Mouse (Mus musculus) embryonic fibroblast, embryonic 13.5 days (primary cell): Measurements from ENCODE around the gene Ifngr2. TPM values are rescaled to one million over a fixed set of nuclear protein-coding genes. Genes with fewer than 3 reads are reported as not detected.

ENCODE experiments used
- H3K27ac ChIP-seq: 2 replicates; pipeline ENCODE4 v1.5.1; 2012; ENCODE audit warnings: low read length, control low read depth, inconsistent platforms; ENCODE audit not compliant: insufficient read depth
- H3K4me1 ChIP-seq: 2 replicates; pipeline ENCODE4 v1.6.1; 2011; ENCODE audit warnings: low read length; ENCODE audit not compliant: control insufficient read depth, insufficient read depth
- H3K4me3 ChIP-seq: 2 replicates; pipeline ENCODE4 v1.5.1; 2011; ENCODE audit warnings: mild to moderate bottlenecking, control low read depth, low read length; ENCODE audit not compliant: insufficient read depth
- CTCF ChIP-seq: IDR thresholded peaks from 2 replicates; pipeline ENCODE4 v1.5.1; 2011; ENCODE audit warnings: mild to moderate bottlenecking, control low read depth, low read length, moderate library complexity, borderline replicate concordance; ENCODE audit not compliant: insufficient read depth
- POLR2A ChIP-seq: IDR thresholded peaks from 2 replicates; pipeline ENCODE4 v1.6.1; 2011; ENCODE audit warnings: low read depth, mild to moderate bottlenecking, control low read depth, low read length, moderate library complexity
- polyA plus RNA-seq: library from polyadenylated mRNA; stranded (reverse); fragments of >200 nt; gene quantifications from 2 replicates; pipeline ENCODE4 v1.2.4, GENCODE M21; 2011; ENCODE audit warnings: low read depth; ENCODE audit not compliant: missing spikeins, insufficient read length

Gene Ifngr2
- polyA plus RNA-seq, 1 experiment: 85.7 TPM

GRCm38 (mm10) chr16:91587730-91588453 is 41.0 kb downstream of the Ifngr2 start:
- Histone ChIP-seq H3K4me3 (no peak overlapping the region), H3K4me1 (no peaks in the 10 kb centered on the region), H3K27ac (no peak overlapping the region)
- TF ChIP-seq POLR2A (no peak), CTCF (no peak)

GRCm38 (mm10) chr16:91588703-91589102 is 41.8 kb downstream of the Ifngr2 start:
- H3K27ac ChIP-seq: no peak overlapping the region
- no peak for TF ChIP-seq POLR2A
- TF ChIP-seq CTCF: no peak
- no peaks in the 10 kb centered on the region for H3K4me1 ChIP-seq
- H3K4me3 ChIP-seq: no peak overlapping the region

- no peak overlapping the region for H3K27ac ChIP-seq
- TF ChIP-seq POLR2A: no peak
- no peak for TF ChIP-seq CTCF
- no peak overlapping the region for H3K4me3 ChIP-seq
- no peaks in the 10 kb centered on the region for H3K4me1 ChIP-seq
Measured at GRCm38 (mm10) chr16:91592162-91592561, 45.3 kb downstream of the Ifngr2 start.

- H3K27ac ChIP-seq: no peak overlapping the region
- no peak overlapping the region for H3K4me3 ChIP-seq
- H3K4me1 ChIP-seq: no peaks in the 10 kb centered on the region
- TF ChIP-seq POLR2A: no peak
- TF ChIP-seq CTCF: no peak
Measured at GRCm38 (mm10) chr16:91593262-91593661, 46.4 kb downstream of the Ifngr2 start.

- TF ChIP-seq POLR2A: no peak
- TF ChIP-seq CTCF: no peak
- H3K27ac ChIP-seq: no peak overlapping the region
Measured at GRCm38 (mm10) chr16:91595076-91595475, 48.2 kb downstream of the Ifngr2 start.

GRCm38 (mm10) chr16:91596397-91596778 is 49.5 kb downstream of the Ifngr2 start:
- no peak overlapping the region for H3K27ac ChIP-seq
- peak overlapping the region; percentile 78 for H3K4me3 ChIP-seq
- TF ChIP-seq POLR2A (no peak), CTCF (no peak)

More at GRCm38 (mm10) chr16:91595076-91595475, 48.2 kb downstream of the Ifngr2 start:
- H3K4me3 ChIP-seq: no peak overlapping the region
- H3K4me1 ChIP-seq: no peaks in the 10 kb centered on the region

GRCm38 (mm10) chr16:91596779-91597671 is 50.2 kb downstream of the Ifngr2 start:
- no peaks in the 10 kb centered on the region for H3K4me1 ChIP-seq
- no peak overlapping the region for H3K27ac ChIP-seq
- TF ChIP-seq CTCF: no peak
- peak; percentile 73 for TF ChIP-seq POLR2A
- peak overlapping the region; percentile 78 for H3K4me3 ChIP-seq

More at GRCm38 (mm10) chr16:91596397-91596778, 49.5 kb downstream of the Ifngr2 start:
- H3K4me1 ChIP-seq: no peaks in the 10 kb centered on the region

- Histone ChIP-seq H3K4me3 (peak within 1 kb of the TSS; percentile 78), H3K27ac (no peak within 1 kb of the TSS), H3K4me1 (no peaks in the 10 kb centered on the region)
- TF ChIP-seq POLR2A (no peak), CTCF (no peak)
Measured at GRCm38 (mm10) chr16:91597672-91598010, 50.8 kb downstream of the Ifngr2 start, which contains the start of gene Tmem50b. Gene Tmem50b (minus strand): TSS chr16:91597800.

- Histone ChIP-seq H3K4me1 (no peaks in the 10 kb centered on the region), H3K4me3 (no peak overlapping the region), H3K27ac (no peak overlapping the region)
- TF ChIP-seq CTCF (no peak), POLR2A (no peak)
Measured at GRCm38 (mm10) chr16:91599242-91599641, 52.4 kb downstream of the Ifngr2 start.

- no peak overlapping the region for H3K4me3 ChIP-seq
- no peak overlapping the region for H3K27ac ChIP-seq
- no peaks in the 10 kb centered on the region for H3K4me1 ChIP-seq
- TF ChIP-seq CTCF: no peak
- TF ChIP-seq POLR2A: no peak
Measured at GRCm38 (mm10) chr16:91601081-91601480, 54.2 kb downstream of the Ifngr2 start.
